Mouse (Mus musculus) kidney, adult 2 months (tissue): Measurements from ENCODE around the gene Hsd17b12. TPM values are rescaled to one million over a fixed set of nuclear protein-coding genes. Genes with fewer than 3 reads are reported as not detected.

Source experiments
- DNase-seq: peaks from one replicate; pipeline ENCODE4 v3.0.0; 2021
- H3K27ac ChIP-seq: fragments of 200-500 bp; 2 replicates; pipeline ENCODE4 v1.5.1; 2012; ENCODE audit warnings: low read depth, low read length, control low read depth, inconsistent platforms; ENCODE audit not compliant: insufficient read depth
- H3K27me3 ChIP-seq: fragments of 200-500 bp; replicated peaks from 2 replicates; pipeline ENCODE4 v1.6.1; 2012; ENCODE audit warnings: mild to moderate bottlenecking, moderate library complexity, low read length, inconsistent platforms; ENCODE audit not compliant: control insufficient read depth, insufficient read depth
- H3K36me3 ChIP-seq: fragments of 200-500 bp; 2 replicates; pipeline ENCODE4 v1.6.1; 2012; ENCODE audit warnings: mild to moderate bottlenecking, moderate library complexity, low read length, inconsistent platforms; ENCODE audit not compliant: control insufficient read depth, insufficient read depth
- H3K4me1 ChIP-seq: fragments of 200-500 bp; 2 replicates; pipeline ENCODE4 v1.6.1; 2011; ENCODE audit warnings: low read length; ENCODE audit not compliant: control insufficient read depth, insufficient read depth
- H3K4me3 ChIP-seq: fragments of 200-500 bp; 2 replicates; pipeline ENCODE4 v1.5.1; 2011; ENCODE audit warnings: mild to moderate bottlenecking, low read depth, low read length, control low read depth; ENCODE audit not compliant: insufficient read depth
- CTCF ChIP-seq: fragments of 200-500 bp; conservative IDR thresholded peaks from 2 replicates; pipeline ENCODE4 v1.5.1; 2011; ENCODE audit warnings: low read depth, mild to moderate bottlenecking, control low read depth, low read length, moderate library complexity, mixed read lengths; ENCODE audit not compliant: insufficient read depth, insufficient read length
- POLR2A ChIP-seq: fragments of 200-500 bp; IDR thresholded peaks from one replicate; pipeline ENCODE4 v1.6.1; 2011; ENCODE audit warnings: low read depth, low read length, control low read depth
- WGBS: fragments of 180-500 bp; shearing (Covaris S2); methylation state at CpG from one replicate; pipeline ENCODE4 v1.1.7; 2018; 5-methylcytosine and 5-hydroxymethylcytosine counted together
- polyA plus RNA-seq: library from polyadenylated mRNA; depleted of rRNA; stranded (reverse); fragments of >200 nt; gene quantifications from 2 replicates; pipeline ENCODE4 v1.2.3, GENCODE M21; 2012; rRNA removed

The Hsd17b12 gene
- polyA plus RNA-seq, 1 experiment: 32.4 TPM

DNA sequence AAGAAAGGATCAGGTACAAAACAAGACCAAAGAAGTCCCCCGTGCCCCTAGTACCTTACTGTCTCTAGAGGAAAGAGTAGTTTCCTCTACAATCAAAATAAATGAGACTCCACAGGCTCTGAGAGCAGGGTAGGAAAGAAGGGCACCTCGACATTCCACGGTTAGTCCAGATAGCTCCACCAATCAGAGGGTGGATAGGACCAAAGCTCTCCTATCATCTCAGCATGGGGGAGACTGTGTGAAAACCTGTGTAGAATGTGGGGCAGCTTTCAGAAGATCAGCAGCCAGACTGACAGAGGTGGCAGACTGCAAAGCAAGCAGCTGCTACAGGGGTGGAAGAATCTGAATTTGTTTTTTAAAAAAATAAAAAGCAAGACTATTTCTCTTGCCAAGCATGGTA, 165.0 kb downstream of the Hsd17b12 start:
- no peak for TF ChIP-seq POLR2A
- TF ChIP-seq CTCF: no peak
- no peak overlapping the region for H3K4me3 ChIP-seq
- H3K36me3 ChIP-seq: peaks cover 2% of the 10 kb centered on the region; the same call in 1 of the 2 replicates
- peak overlapping the region; percentile 51 for H3K27ac ChIP-seq
- no peaks in the 10 kb centered on the region for H3K27me3 ChIP-seq
- H3K4me1 ChIP-seq: no peaks in the 10 kb centered on the region
- no peak for DNase-seq
- WGBS: 54% methylated on average over 3 of the region's 3 CpGs

DNA sequence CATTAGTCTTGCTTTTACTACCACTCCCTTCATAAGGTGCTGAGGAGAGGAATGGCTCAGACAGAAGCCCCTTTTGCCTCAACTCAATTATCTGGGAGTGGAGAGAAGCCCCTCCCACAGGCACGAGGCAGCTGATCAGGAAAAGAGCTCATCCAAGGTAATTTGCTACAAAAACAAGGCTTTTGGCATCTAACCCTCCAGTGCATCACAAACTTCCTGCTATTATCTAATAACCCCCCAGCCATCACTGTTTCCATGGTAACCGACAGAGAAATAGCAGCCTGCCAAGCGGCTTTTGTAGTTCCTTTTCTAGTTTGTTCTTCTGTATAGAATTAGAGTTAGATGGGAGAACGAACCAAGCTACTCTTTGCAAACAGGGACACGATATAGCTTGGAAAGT, 165.5 kb downstream of the Hsd17b12 start:
- TF ChIP-seq POLR2A (no peak), CTCF (no peak)
- Histone ChIP-seq H3K27ac (peak overlapping the region; percentile 66), H3K27me3 (no peaks in the 10 kb centered on the region), H3K4me1 (no peaks in the 10 kb centered on the region), H3K4me3 (no peak overlapping the region), H3K36me3 (peaks cover 2% of the 10 kb centered on the region; the same call in 1 of the 2 replicates)
- WGBS: 50% methylated on average over 5 of the region's 5 CpGs
- DNase-seq: peak; percentile 86

- DNase-seq: no peak
- TF ChIP-seq POLR2A: no peak
- TF ChIP-seq CTCF: no peak
- Histone ChIP-seq H3K27me3 (no peaks in the 10 kb centered on the region), H3K27ac (peak overlapping the region; percentile 66; the same call in 1 of the 2 replicates), H3K4me3 (no peak overlapping the region), H3K4me1 (no peaks in the 10 kb centered on the region), H3K36me3 (peaks cover 2% of the 10 kb centered on the region; the same call in 1 of the 2 replicates)
- 62% methylated on average over 3 of the region's 3 CpGs for WGBS
These were observed 166.4 kb downstream of the Hsd17b12 start for GRCm38 (mm10) chr2:93991336-93991735.

DNA sequence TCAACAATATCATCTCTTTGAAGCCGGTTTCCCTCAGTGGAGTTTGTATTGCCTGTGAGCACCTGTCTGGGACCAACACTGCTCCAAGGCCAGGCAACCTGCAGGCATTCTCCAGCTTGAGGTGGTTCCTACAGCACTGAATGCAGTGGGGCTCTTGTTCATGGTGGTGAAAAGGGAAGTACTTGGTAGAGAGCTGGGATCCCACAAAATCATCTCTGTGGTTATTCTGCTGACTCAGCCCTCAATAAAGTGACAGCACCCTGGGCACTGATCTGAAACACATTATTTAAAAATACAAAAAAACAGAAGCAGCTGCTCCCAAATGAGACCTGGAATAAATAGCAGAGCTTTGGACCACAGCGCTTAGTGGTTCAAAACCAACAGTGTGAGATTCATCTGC, 169.3 kb downstream of the Hsd17b12 start:
- H3K4me1 ChIP-seq: no peaks in the 10 kb centered on the region
- DNase-seq: no peak
- WGBS: 98% methylated on average over 2 of the region's 2 CpGs
- no peak overlapping the region for H3K27ac ChIP-seq
- no peak overlapping the region for H3K4me3 ChIP-seq
- H3K36me3 ChIP-seq: no peaks in the 10 kb centered on the region; the same call in 1 of the 2 replicates
- no peak for TF ChIP-seq CTCF
- no peak for TF ChIP-seq POLR2A
- no peaks in the 10 kb centered on the region for H3K27me3 ChIP-seq

Other genes with a start within 250 kb of the Hsd17b12 start
- 12.2 and 14.9 TPM in 2 replicates for gene Gm13889, start 200.8 kb downstream of the Hsd17b12 start, polyA plus RNA-seq
- not detected in 2 replicates for gene Gm27027, start 161.6 kb downstream of the Hsd17b12 start, polyA plus RNA-seq
- 59.8 and 62.3 TPM in 2 replicates for gene Alkbh3, start 147.2 kb downstream of the Hsd17b12 start, polyA plus RNA-seq
- gene Ttc17, start 248.7 kb upstream of the Hsd17b12 start, polyA plus RNA-seq: 12.6 and 14.7 TPM in 2 replicates